Mouse (Mus musculus) layer of hippocampus, adult 8-10 months (tissue): ENCODE measurements at regions not wholly inside any gene's neighbourhood (a gene's known extent, or its start where the extent isn't known, plus 50 kb on each side); places are given as distances from the start of the nearest gene placed in this dataset.

ENCODE experiments used
- DNase-seq, 2 experiments: peaks; one replicate each; pipeline ENCODE4 v3.0.0; 2022; ENCODE audit warnings: low spot score in 2 of 2

GRCm38 (mm10) chr15:69766743-69767142 lies 3266.0 kb upstream of the Lrrc6 start:
- no peak for DNase-seq

- no peak for DNase-seq
Observed at GRCm38 (mm10) chr15:69752616-69753015, 3251.9 kb upstream of the Lrrc6 start.

GRCm38 (mm10) chr15:69714680-69715079 lies 3214.0 kb upstream of the Lrrc6 start:
- peak; percentile 12 to 51 for DNase-seq

GRCm38 (mm10) chr15:69713900-69714299 lies 3213.2 kb upstream of the Lrrc6 start:
- DNase-seq, result no peak

GRCm38 (mm10) chr15:69695639-69696205 lies 3195.0 kb upstream of the Lrrc6 start:
- peak; percentile 9 to 25 for DNase-seq

GRCm38 (mm10) chr15:69690501-69690900 lies 3189.8 kb upstream of the Lrrc6 start:
- no peak for DNase-seq
